Mouse (Mus musculus) bone marrow macrophage, adult 2 months (primary cell): Measurements from ENCODE around the gene Sec22b.

Experiments used
- CTCF ChIP-seq: IDR thresholded peaks from 2 replicates; pipeline ENCODE4 v1.5.1; 2012; ENCODE audit warnings: low read depth, mild to moderate bottlenecking, low read length, moderate library complexity
- POLR2A ChIP-seq: IDR thresholded peaks from 2 replicates; pipeline ENCODE4 v1.6.1; 2012; ENCODE audit warnings: mild to moderate bottlenecking, low read depth, low read length, borderline replicate concordance

- TF ChIP-seq CTCF (no peak), POLR2A (no peak)
Observed at GRCm38 (mm10) chr3:97967627-97968026, 66.6 kb downstream of the Sec22b start.
